Mouse (Mus musculus) right cerebral cortex, postnatal 4 days (tissue): ENCODE results near the gene Gm21312.
"Not testable (repeated sequence)": the region's sequence is repeated elsewhere in the genome, so short reads cannot be mapped to it uniquely, and the experiment has no call there.

Source experiments
- DNase-seq: peaks from one replicate; pipeline ENCODE4 v3.0.0-alpha.2; 2022

The Gm21312 gene

GRCm38 (mm10) chr10:104176724-104177123, at the start of gene Gm21312:
Gene Gm21312 (plus strand): TSS chr10:104177024.
- not testable (repeated sequence) for DNase-seq

- not testable (repeated sequence) for DNase-seq
These were observed 34.1 kb upstream of the Gm21312 start, which contains the start of gene Gm21293 for GRCm38 (mm10) chr10:104142687-104143086. Gene Gm21293 (plus strand): TSS chr10:104142987.

- DNase-seq = not testable (repeated sequence)
These were observed 25.6 kb upstream of the Gm21312 start, which contains the start of gene Gm6763 for GRCm38 (mm10) chr10:104151197-104151596. Gene Gm6763 (plus strand): TSS chr10:104151497.

- not testable (repeated sequence) for DNase-seq
These were observed 17.1 kb upstream of the Gm21312 start, which contains the start of gene Gm8764 for GRCm38 (mm10) chr10:104159706-104160105. Gene Gm8764 (plus strand): TSS chr10:104160006.

GRCm38 (mm10) chr10:104168215-104168614, 8.6 kb upstream of the Gm21312 start, which contains the start of gene Gm21304:
Gene Gm21304 (plus strand): TSS chr10:104168515.
- DNase-seq = not testable (repeated sequence)

GRCm38 (mm10) chr10:104185233-104185632, 8.4 kb downstream of the Gm21312 start, which contains the start of gene Gm20765:
Gene Gm20765 (plus strand): TSS chr10:104185533.
- DNase-seq = not testable (repeated sequence)

- not testable (repeated sequence) for DNase-seq
These were observed 16.9 kb downstream of the Gm21312 start, which contains the start of gene Gm4340 for GRCm38 (mm10) chr10:104193742-104194141. Gene Gm4340 (plus strand): TSS chr10:104194042.

- no peak for DNase-seq
These were observed 32.8 kb downstream of the Gm21312 start for GRCm38 (mm10) chr10:104209655-104210054.

- DNase-seq = no peak
These were observed 33.6 kb downstream of the Gm21312 start for GRCm38 (mm10) chr10:104210268-104210990.

- DNase-seq = no peak
These were observed 37.7 kb downstream of the Gm21312 start for GRCm38 (mm10) chr10:104214527-104214926.

GRCm38 (mm10) chr10:104220303-104221021, 43.6 kb downstream of the Gm21312 start:
- DNase-seq = no peak
